Mouse (Mus musculus) testis, adult 2 months (tissue): ENCODE results near the gene Adgra3.

Experiments
- CTCF ChIP-seq: fragments of 200-500 bp; IDR thresholded peaks from 2 replicates; pipeline ENCODE4 v1.5.1; 2012; ENCODE audit warnings: low read depth, mild to moderate bottlenecking, inconsistent platforms, low read length, moderate library complexity; ENCODE audit not compliant: control insufficient read depth, insufficient read depth, insufficient replicate concordance
- POLR2A ChIP-seq: fragments of 200-500 bp; IDR thresholded peaks from 2 replicates; pipeline ENCODE4 v1.6.1; 2012; ENCODE audit warnings: low read depth, mild to moderate bottlenecking, inconsistent platforms, low read length, moderate library complexity; ENCODE audit not compliant: control insufficient read depth

DNA sequence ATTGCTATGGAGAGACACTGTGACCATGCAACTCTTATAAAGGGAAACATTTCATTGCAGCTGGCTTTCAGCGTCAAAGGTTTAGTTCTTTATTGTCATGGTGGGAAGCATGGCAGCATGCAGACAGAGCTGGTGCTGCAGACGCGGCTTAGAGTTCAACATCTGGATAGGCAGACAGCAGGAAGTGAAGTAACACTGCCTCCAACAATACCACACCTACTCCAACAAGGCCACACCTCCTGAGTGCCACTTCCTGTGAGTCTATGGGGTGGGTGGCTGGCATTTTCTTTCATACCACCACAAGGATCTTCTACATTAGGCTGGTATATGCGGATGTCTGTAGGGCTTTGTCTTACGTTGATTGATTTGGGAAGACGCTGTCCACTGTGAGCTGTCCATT, 29.1 kb downstream of the Adgra3 start:
- no peak for TF ChIP-seq CTCF
- TF ChIP-seq POLR2A, result no peak
